Mouse (Mus musculus) cerebellum, postnatal 25 days (tissue): ENCODE data around the gene Carmil1.

Experiments used
- DNase-seq, 2 experiments: peaks; one replicate each; pipeline ENCODE4 v3.0.0; 2021; ENCODE audit warnings: mixed read lengths in 2 of 2

Gene Carmil1

DNA sequence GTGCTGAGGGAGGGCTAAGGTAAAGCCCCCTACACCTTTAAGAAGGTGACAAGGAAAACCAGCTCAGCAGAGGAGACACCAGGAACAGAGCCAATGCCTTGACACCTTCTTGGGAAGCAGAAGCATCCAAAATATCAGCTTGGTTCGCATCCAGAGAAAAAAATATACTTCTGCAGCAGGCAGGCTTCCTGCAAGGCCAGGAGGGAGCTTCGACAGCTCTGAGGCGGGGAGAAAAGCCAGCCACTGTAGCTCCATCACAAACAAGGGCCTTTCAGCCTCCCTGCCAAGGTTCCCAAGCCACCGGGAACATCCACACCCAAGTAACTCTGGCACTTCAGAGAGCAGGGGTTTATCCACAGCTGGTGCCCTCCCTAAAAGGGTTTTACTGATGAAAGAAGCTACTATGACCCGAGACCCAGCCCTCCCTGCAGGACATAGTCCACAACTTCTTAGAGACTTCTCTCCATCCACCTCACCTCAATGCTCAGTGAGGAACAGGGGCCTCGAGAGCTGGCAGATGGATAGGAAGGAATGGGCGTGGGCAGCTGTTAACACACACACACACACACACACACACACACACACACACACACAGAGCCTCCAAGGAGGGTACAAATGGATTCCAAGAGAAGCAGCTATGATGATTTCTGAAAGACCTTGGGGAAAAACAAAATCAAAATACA is 80.6 kb downstream of the Carmil1 start:
- DNase-seq: peak in 1 of 2 experiments; percentile 17

DNA sequence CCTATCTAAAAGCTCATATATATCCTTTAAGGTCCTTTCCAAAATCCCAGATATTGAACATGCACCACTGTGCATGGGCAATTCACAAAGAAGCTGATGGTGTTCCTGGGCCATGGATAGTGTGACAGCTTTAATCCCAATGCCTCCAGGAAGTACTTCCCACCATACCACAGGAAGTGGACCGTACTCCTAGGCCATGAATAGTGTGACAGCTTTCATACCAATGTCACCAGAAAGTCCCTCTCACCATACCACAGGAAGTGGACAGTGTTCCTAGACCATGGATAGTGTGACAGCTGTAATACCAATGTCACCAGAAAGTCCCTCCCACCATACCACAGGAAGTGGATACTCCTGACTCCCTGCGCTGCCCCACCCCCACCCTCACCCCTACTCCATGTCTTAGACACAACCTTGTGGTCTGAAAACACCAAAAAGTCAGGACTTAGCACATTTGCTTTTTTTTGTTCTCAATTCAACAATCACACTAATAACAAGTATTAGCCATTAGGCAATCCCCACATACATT is 82.1 kb downstream of the Carmil1 start:
- no peak for DNase-seq

GRCm38 (mm10) chr13:24195371-24195770 is 85.2 kb downstream of the Carmil1 start:
- DNase-seq: no peak

- DNase-seq: no peak
Observed at GRCm38 (mm10) chr13:24194018-24194417, 86.6 kb downstream of the Carmil1 start.

DNA sequence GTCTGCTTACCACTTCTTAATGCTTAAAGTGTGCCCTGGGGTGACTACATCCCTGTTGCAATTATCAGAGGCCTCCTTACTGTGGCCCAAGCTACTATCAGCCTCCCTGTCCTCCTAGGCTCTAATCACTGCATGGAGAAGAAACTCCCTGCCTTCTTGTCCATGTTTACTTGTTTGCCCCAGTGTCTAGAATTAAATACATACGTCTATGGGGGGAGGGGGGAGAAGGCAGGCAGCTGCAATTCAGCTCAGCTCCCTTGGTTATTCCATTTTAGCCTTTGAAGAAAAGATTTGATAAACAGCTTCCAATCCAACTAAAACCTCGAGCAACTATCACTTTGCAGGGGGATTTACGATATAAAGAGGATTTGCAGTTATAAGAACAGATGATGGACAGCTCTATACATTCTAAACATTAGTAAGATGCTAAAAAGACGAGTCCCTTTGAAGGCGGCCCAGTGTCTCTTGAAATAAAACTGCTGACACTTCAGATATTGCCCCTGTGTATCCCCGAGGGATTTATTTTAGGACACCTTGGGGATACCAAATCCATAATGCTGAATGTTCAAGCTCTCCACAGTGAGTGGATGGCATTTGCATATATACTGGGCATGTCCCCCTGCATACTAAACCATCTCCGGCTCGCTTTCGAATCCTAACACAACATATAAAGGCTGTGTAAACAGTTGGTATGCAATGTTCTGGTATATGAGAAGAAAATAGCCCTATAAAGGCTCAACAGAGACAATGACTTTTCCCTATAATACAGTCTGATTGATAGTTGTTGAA is 89.5 kb downstream of the Carmil1 start:
- DNase-seq: no peak

DNA sequence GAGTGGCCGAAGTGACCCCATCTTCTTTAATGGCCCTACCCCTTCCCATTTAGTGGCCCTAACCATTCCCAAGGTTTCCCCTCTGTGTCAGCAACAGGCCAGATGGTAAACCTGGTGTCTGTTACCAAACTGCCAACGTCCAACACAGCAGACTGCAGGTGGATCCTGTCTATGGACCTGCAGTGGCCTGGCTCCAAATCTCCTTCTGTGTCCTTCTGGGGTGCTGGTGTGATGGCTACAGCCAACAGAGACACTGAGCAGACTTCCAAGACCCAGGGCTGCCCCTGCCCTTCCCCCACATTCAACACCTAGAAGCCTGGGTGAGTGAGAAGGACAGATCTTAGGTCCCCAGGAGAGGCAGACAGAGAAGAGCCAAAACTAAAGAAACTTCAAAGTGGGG is 93.6 kb downstream of the Carmil1 start:
- DNase-seq: peak; percentile 61 to 73

DNA sequence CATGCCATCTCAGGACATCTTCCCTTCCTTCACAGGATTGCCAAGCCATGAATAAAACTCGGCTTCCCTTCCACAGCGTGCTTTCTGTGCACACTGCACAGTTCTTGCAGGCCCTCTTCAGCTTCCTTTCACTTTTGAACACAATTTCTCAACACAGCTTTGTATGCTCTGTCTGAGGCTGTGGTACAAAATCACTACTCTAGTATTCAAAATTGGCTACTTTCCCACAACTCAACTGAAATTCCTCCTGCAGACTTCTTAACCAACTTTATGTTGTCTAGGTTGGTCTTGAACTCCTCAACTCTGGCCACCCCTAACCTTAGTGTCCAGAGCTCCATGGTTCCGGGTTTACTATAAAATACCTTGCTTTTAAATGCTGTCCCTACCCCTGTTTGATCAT is 95.0 kb downstream of the Carmil1 start:
- DNase-seq: no peak

DNA sequence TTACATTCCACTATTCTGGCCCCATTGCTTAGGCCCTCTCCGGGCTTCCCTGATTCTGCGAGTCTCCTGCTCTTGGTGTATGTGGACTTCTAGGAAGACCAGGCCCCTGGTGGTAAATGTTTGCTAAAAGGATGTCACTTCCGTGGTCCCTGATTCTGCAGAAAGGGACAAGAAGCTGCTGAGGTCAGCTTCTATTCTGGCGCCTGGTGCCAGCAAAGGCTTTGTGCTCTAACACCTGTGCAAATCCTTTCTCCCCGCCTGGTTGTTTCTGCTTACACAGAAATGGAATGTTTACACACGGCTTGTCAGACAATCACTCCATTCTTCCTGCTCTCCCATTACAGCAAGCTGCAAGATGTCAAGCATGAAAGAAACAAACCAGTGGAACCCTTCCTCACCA is 97.7 kb downstream of the Carmil1 start:
- DNase-seq: peak in 1 of 2 experiments; percentile 25

DNA sequence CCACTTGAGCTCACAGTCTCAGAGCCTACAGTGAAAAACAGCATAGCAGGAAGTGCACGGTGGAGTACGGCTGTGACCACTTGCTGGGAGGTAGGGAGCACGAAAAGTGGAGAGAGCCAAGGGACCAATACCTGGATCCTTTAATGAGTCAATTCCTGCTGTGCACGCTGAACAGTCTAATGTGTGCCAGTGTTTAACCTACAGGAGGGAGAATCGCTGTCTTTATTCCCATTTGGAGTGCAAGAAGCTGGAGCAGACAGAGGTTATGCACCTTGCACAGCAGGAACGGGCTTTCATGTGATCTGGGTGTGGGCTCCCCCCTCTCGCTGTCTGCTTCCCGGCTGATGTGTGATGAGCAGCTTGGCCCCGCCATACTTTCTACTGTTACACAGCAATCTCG is 101.1 kb downstream of the Carmil1 start:
- DNase-seq: no peak

DNA sequence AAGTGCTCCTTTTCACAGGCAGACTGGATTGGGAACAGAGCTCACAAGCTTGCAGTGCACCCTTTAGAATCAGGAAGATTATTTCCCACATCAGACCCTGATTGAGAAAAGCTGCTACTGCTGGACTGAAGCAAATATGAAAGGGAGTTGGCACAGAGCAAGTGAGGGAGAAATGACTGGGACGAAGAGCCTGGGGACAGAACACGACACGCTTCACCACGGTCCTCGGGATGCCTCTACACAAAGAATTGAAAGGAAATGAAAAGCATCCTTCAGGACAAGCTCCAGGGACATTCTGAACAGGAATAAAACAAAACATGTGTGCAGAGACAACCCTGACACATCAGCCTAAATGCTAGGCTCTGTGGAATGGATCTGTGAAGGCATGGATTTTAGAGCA is 103.0 kb downstream of the Carmil1 start:
- DNase-seq: no peak

- DNase-seq: no peak
Observed at GRCm38 (mm10) chr13:24176835-24177234, 103.8 kb downstream of the Carmil1 start.

GRCm38 (mm10) chr13:24169658-24170057 is 110.9 kb downstream of the Carmil1 start:
- no peak for DNase-seq

DNA sequence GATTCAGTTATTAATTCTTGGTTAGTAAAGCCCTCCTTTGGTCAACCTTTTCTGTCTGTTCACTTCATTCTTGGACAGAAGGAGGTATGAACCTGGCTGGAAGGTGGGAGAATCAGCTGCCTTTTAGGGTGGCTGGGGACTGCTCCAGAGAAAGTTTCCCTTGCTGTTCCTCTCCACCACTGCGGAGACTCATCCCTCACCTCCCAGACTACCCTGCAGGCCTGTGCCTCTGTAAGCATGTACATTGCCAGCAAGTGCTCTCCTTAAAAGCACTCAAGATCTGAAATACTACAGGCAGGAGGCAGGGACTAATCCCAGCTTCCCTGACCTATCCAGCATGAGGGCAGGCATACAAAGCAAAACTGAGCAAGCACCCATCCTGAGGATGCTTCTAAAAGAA is 117.2 kb downstream of the Carmil1 start:
- DNase-seq: no peak

DNA sequence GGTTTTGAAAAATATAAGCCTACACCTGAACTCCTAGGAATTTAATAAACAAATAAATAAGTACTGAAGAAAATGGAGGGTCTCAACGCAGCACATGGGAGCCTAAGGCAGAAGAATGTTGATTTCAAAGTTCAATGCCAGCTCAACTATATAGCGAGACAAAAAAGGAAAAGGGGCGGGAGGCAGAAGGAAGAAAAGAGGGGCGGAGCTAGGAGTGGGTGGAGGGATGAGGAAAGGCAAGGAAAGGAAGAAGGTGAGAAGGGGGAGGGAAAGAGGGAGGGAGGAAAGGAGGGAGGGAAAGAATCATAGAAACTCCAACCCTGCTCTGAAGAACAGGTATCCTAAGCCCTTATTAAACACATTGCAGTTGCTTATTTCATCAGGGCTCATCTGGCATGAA is 119.5 kb downstream of the Carmil1 start:
- no peak for DNase-seq

DNA sequence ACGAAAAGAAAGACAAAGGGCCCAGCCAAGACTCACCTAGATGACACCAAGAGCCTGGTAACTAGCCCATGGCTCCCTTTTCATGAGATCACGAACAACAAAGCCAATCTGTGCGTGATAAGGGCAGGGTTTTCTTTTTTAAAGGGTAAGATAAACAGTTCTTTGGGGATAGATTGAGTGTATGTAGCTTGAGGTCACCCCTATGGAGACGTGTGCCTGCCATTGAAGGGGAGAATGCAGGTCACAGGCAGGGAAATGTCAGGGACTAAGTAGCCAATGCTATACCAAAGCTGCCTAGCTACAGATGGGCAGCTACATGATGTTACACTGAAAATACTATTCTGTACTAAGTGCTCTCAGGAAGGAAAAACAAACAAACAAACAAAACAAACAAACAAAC is 120.6 kb downstream of the Carmil1 start:
- DNase-seq: no peak

DNA sequence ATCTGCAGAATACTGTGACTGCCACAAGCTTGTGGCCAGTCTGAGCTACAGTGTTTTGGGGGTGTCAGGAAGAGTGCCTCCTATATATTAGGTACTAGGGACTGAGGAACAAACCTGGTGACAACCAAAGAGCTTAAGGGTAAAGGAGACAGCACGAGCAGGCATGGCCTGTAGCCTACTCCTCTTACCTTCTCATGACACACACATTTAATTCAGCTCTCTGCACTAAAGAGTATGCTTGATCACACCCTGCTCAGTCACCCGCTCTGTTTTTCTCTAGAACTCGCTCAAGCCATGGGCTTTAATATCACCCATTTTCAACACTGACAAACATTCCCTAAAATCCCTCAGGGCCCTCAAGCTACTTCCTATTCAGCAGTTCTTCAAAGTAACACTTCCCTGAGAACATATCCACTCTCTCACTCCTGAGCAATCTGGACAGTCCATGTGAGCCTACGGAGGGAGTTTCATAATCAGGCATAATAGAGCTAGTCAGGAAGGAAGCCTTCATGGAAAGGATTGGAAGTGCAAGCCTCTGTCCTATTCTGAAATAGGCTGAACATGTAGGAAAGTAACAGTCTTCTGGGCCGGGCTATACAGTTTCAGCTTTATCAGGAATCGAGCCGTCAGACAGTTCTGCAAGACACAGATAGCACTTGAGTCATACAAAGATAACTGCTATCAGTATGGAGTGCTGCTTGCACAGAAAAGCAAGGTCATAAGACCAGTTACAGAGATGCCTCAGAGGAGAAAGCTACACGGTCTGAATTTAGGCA is 121.2 kb downstream of the Carmil1 start:
- no peak for DNase-seq

GRCm38 (mm10) chr13:24157560-24158011 is 123.0 kb downstream of the Carmil1 start:
- DNase-seq: no peak

- DNase-seq: peak; percentile 78 to 88
Observed at GRCm38 (mm10) chr13:24155190-24155589, 125.4 kb downstream of the Carmil1 start.

DNA sequence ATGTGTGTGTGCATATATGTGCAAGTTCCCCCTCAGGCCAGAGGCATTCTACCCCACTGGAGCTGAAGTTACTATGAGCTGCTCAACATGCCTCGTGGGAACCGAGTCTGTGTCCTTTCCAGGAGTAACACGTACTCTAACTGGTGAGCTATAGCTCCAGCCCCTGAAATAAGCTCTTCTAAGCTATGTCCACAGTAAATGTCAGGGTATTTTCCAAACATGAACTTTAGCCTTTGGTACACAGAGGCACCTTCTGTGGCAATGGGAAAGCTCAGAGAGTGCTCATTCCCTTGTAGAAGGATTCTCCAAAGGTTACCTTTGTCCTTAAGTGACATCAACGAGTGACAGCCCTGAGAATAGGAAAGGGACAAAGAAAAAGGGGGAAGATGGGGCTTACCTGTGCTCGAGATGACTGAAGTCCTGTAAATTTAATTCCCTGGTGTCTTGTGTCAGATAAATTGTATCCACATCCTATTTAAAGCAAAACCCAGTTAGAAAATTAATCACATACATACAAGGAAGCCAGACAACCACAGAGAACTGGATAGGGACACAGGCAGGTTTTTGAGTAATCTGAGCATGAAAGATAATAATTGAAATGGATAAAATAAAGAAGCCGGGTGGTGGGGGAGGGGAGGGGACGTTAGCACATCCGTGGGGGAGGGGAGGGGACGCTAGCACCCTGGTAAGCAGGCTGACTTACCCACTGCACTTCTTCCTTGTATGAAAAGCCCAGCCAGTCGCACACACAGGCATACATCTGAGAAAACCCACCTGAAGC is 126.1 kb downstream of the Carmil1 start:
- DNase-seq: peak in 1 of 2 experiments; percentile 25

DNA sequence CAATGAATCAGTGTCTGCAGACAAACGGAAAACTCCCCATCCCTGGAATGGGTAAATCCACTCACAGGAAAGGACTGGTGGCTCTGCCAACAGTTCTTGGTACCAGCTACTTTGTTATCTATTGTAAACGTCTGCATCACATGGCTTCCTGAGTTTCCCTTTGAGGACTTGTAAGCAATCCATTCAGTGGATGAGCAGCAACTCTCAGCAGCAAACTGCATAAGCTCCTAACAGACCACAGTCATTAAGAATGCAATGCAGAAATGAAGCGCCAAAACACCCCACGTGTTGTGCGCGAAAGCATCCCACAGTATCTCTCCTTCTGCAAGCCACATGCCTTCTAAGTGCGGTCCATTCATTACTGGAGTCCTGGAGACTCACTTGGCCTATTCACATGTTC is 128.0 kb downstream of the Carmil1 start:
- DNase-seq: no peak

- peak in 1 of 2 experiments; percentile 21 for DNase-seq
Observed at GRCm38 (mm10) chr13:24151335-24151734, 129.3 kb downstream of the Carmil1 start.

DNA sequence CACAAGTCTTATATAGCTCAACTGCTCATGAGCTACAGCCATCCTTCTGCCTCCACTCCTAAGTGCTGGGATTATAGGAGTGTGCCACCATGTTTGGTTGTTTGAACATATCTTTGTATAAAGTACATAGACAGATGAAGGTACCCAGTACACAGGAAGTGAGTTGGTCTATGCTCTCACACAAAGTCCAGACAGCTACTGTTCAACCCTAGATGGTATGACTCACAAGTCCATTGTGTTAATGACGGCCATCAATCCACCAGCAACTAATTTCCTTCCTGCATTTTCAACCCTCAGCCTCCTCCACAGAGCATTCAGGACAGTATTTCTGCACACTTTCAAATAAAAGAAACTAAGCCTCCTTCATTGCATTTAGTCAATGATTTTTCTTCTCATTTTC is 132.0 kb downstream of the Carmil1 start:
- no peak for DNase-seq
